Comparison of ENCODE assay signal across 9 mouse cellular contexts in genomic region chr5:141111666-141112065, GRCm38 (mm10).
DNase-seq lines count a peak whose midpoint lies in the region.
"Had no signal": no experiment of that assay in that cellular context is flagged by ENCODE, and none has a peak within 500 bp of the region (broad histone marks: within the 10 kb centered on the region; RNA-seq: fewer than 3 reads in every experiment).

No protein-coding gene starts in this region.

- DNase-seq in adrenal gland, postnatal 14 days: peak; percentile 33
- no peak for DNase-seq in adrenal gland, adult 8-10 months
- DNase-seq in left cerebral cortex, postnatal 4 days: peak; percentile 23
- no peak for DNase-seq in left cerebral cortex, postnatal 25 days (ENCODE audit: low spot score in 2 of 2)
- DNase-seq in 416B (ENCODE audit: low read depth) (peak; percentile 39), R1 (ENCODE audit: low read depth, low spot score) (peak; percentile 40)
- no peak for DNase-seq in spleen, adult 12 weeks (ENCODE audit: low spot score)
- no peak for DNase-seq in right cerebral cortex, postnatal 25 days
- DNase-seq: cerebellum, adult 9-11 months had no signal

- intact Hi-C loops in left cerebral cortex, postnatal 4 days (cut with DNase I): no loop called here
- intact Hi-C loops in left cerebral cortex, postnatal 25 days (cut with DNase I): no loop called here

Comparison
In these comparisons a context has a peak if more than half of its experiments do, and no peak if none do; other contexts are left out.
1. DNase-seq: peak in adrenal gland, postnatal 14 days (single experiment), left cerebral cortex, postnatal 4 days (single experiment), 416B (single experiment) and R1 (single experiment); none in adrenal gland, adult 8-10 months (single experiment), left cerebral cortex, postnatal 25 days (0 of 2), spleen, adult 12 weeks (single experiment) and right cerebral cortex, postnatal 25 days (single experiment).